Mouse (Mus musculus): ENCODE results near the gene Insc. TPM values are rescaled to one million over a fixed set of nuclear protein-coding genes. Genes with fewer than 3 reads are reported as not detected.

Insc gene
- polyA plus RNA-seq, 1 experiment from 2014 or later, result 13.7 TPM

DNA sequence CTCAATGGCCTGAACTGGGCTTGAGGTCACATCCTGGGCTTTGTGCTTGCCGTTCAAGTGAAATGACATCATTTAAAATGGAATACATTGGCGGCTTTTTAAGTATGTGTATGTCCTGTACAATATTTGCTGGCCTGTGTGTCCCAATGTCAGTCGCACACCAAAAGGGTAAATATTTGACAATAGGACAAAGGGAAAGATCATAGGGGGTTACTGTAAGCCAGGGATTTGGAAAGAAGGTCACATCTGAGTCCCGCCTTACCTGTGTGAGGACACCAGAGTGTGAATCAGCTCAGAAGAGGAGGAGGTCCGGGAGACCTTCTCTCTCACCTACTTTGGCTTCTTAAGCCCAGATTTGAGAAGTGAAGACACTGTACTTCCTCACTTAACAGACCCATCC lies 25.0 kb downstream of the Insc start:
- Histone ChIP-seq H3K4me3 (no peak overlapping the region), H3K9ac (no peak overlapping the region), H3K9me3 (no peaks in the 10 kb centered on the region), H3K27me3 (replicated peaks) (no peaks in the 10 kb centered on the region), H3K36me3 (no peaks in the 10 kb centered on the region), H3K4me1 (no peaks in the 10 kb centered on the region; the same call in 1 of the 2 replicates), H3K4me2 (replicated peaks) (no peak overlapping the region), H3K27ac (no peak overlapping the region)
- whole genome bisulfite sequencing, result 91% methylated on average over 5 of the region's 5 CpGs
- ATAC-seq (ENCODE audit: low FRiP score, low read depth), result no peak

DNA sequence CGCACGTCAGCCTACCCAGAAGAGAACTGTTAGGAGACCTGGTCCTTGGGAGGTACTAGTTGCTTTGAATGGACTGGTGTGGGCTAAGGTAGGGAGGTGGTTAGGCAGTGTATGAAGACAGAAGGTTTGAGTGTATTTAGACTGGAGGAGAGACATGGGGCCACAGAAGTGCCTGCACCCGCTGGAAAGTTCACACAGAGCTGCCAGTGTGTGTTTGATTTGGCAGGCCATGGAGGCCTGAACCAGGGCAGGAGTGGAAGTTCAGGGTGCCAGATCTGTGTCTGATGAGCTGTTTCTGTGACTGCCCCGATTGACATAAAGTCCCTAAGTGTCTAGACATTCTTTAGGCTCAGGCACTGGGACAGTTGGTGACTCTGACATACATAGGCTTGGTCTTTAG lies 25.5 kb downstream of the Insc start:
- 89% methylated on average over 4 of the region's 4 CpGs for WGBS
- H3K4me1 ChIP-seq, result no peaks in the 10 kb centered on the region; the same call in 1 of the 2 replicates
- no peak overlapping the region for H3K4me3 ChIP-seq
- H3K27ac ChIP-seq, result no peak overlapping the region
- H3K4me2 ChIP-seq (replicated peaks), result no peak overlapping the region
- no peaks in the 10 kb centered on the region for H3K9me3 ChIP-seq
- H3K36me3 ChIP-seq, result no peaks in the 10 kb centered on the region
- no peak for ATAC-seq (ENCODE audit: low FRiP score, low read depth)
- H3K27me3 ChIP-seq (replicated peaks), result no peaks in the 10 kb centered on the region
- no peak overlapping the region for H3K9ac ChIP-seq

- H3K9me3 ChIP-seq, result no peaks in the 10 kb centered on the region
- ATAC-seq (ENCODE audit: low FRiP score, low read depth), result no peak
- no peak overlapping the region for H3K27ac ChIP-seq
- H3K36me3 ChIP-seq, result no peaks in the 10 kb centered on the region
- no peak overlapping the region for H3K4me2 ChIP-seq (replicated peaks)
- WGBS, result 94% methylated on average over 3 of the region's 3 CpGs
- H3K4me1 ChIP-seq, result no peaks in the 10 kb centered on the region
- no peak overlapping the region for H3K4me3 ChIP-seq
- H3K27me3 ChIP-seq (replicated peaks), result no peaks in the 10 kb centered on the region
- no peak overlapping the region for H3K9ac ChIP-seq
These were observed 27.1 kb downstream of the Insc start for GRCm38 (mm10) chr7:114770586-114770985.

- Histone ChIP-seq H3K4me3 (no peak overlapping the region), H3K4me1 (no peaks in the 10 kb centered on the region), H3K4me2 (replicated peaks) (no peak overlapping the region), H3K27ac (no peak overlapping the region), H3K9ac (no peak overlapping the region), H3K27me3 (replicated peaks) (no peaks in the 10 kb centered on the region), H3K36me3 (no peaks in the 10 kb centered on the region), H3K9me3 (no peaks in the 10 kb centered on the region)
- ATAC-seq (ENCODE audit: low FRiP score, low read depth), result no peak
- 80% methylated on average over 7 of the region's 7 CpGs for WGBS
These were observed 28.3 kb downstream of the Insc start for GRCm38 (mm10) chr7:114771801-114772200.

DNA sequence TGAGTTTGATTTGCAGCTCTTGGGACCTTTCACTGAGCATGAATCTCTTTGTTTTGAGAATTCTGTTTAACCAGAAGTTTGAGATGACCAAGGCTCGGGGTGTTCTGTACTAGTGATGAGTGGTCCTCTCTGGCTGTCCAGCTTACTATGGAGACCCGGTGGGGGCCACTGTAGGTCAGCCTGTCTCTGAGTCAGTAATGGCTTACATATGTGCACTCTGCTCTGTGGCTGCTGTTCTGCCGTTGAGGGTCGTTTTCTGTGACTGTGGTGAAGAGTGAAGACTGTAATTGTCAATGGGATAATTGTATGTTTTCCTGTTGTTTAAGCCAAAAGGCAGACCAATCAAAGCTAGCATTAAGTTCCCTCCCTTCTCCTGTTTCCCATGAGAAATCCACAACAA lies 30.3 kb downstream of the Insc start:
- Histone ChIP-seq H3K4me3 (no peak overlapping the region), H3K4me2 (replicated peaks) (no peak overlapping the region), H3K36me3 (no peaks in the 10 kb centered on the region), H3K4me1 (no peaks in the 10 kb centered on the region), H3K9ac (no peak overlapping the region), H3K27ac (no peak overlapping the region), H3K9me3 (no peaks in the 10 kb centered on the region), H3K27me3 (replicated peaks) (no peaks in the 10 kb centered on the region)
- 54% methylated on average over 4 of the region's 4 CpGs for WGBS
- no peak for ATAC-seq (ENCODE audit: low FRiP score, low read depth)

- H3K4me2 ChIP-seq (replicated peaks), result no peak overlapping the region
- no peak for ATAC-seq (ENCODE audit: low FRiP score, low read depth)
- no peaks in the 10 kb centered on the region for H3K36me3 ChIP-seq
- no peaks in the 10 kb centered on the region for H3K4me1 ChIP-seq
- no peaks in the 10 kb centered on the region for H3K27me3 ChIP-seq (replicated peaks)
- no peak overlapping the region for H3K4me3 ChIP-seq
- H3K27ac ChIP-seq, result no peak overlapping the region
- WGBS, result 89% methylated on average over 2 of the region's 2 CpGs
- no peak overlapping the region for H3K9ac ChIP-seq
- H3K9me3 ChIP-seq, result no peaks in the 10 kb centered on the region
These were observed 32.4 kb downstream of the Insc start for GRCm38 (mm10) chr7:114775856-114776255.

DNA sequence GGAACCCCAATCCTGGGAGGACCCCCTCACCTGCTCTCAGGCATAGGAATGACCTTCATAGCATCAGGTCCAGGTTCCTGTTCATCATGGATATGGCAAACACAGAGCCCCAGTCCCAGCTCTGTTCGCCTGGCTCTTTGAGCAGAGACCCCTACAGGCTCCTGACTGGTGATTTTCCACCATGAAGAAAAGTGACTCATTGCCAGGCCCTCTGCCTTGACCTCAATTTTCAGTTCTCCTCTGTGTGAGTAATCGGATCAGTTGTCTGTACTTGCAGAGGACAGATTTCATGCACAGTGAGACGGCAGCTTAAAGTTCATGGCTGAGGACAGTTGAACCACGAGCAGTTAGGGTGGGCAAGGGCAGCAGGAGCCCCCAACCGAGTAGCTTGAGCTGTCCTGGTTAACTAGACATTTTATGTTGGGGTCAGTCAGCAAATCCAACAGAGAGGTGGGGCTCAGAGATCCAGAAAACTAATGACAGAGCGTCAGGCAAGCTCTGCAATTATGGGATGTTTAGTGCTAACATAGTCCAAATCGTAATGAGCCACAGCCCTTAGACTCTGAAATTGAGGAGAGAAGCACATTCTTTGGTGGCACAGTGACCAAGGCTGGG lies 34.8 kb downstream of the Insc start:
- H3K4me3 ChIP-seq, result no peak overlapping the region
- H3K36me3 ChIP-seq, result no peaks in the 10 kb centered on the region
- 88% methylated on average over 7 of the region's 7 CpGs for WGBS
- H3K4me2 ChIP-seq (replicated peaks), result no peak overlapping the region
- H3K4me1 ChIP-seq, result no peaks in the 10 kb centered on the region
- no peaks in the 10 kb centered on the region for H3K27me3 ChIP-seq (replicated peaks)
- H3K9ac ChIP-seq, result no peak overlapping the region
- H3K27ac ChIP-seq, result no peak overlapping the region
- ATAC-seq (ENCODE audit: low FRiP score, low read depth), result no peak
- H3K9me3 ChIP-seq, result no peaks in the 10 kb centered on the region

DNA sequence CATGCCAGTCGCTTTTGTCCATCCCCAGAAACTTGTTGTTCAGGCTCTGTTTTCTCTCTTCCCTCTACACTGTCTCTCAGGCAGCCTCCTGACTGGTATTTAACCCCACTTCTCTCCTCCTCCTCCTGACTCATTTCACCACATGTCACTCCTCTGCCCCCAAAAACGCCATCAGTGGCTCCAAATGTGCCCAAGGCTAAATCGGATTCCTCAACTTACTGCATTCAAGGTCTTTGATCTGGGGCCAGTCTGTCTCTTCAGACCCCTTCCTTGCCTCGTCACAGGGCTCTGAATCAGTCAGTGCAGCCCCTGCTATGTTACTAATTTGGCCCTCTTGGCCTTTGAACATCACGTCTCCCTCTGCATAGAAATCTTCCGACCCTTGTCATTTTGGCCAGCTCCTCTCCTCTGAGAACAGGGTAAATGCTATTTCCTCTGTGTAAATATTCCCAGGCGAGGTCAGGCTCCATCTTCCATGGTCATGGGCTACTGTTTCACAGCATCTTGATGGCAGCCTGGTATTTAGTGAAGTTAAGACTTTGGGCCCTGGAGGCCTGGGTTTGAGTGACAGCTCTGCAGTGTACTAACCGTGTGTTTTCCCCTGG lies 35.7 kb downstream of the Insc start:
- H3K27me3 ChIP-seq (replicated peaks), result no peaks in the 10 kb centered on the region
- H3K4me2 ChIP-seq (replicated peaks), result no peak overlapping the region
- ATAC-seq (ENCODE audit: low FRiP score, low read depth), result no peak
- H3K4me3 ChIP-seq, result no peak overlapping the region
- no peak overlapping the region for H3K9ac ChIP-seq
- H3K27ac ChIP-seq, result no peak overlapping the region
- 66% methylated on average over 8 of the region's 8 CpGs for WGBS
- no peaks in the 10 kb centered on the region for H3K4me1 ChIP-seq
- H3K36me3 ChIP-seq, result no peaks in the 10 kb centered on the region
- no peaks in the 10 kb centered on the region for H3K9me3 ChIP-seq

GRCm38 (mm10) chr7:114783291-114783690 lies 39.8 kb downstream of the Insc start:
- Histone ChIP-seq H3K27me3 (replicated peaks) (no peaks in the 10 kb centered on the region), H3K9me3 (no peaks in the 10 kb centered on the region), H3K4me1 (no peaks in the 10 kb centered on the region), H3K27ac (no peak overlapping the region), H3K36me3 (no peaks in the 10 kb centered on the region), H3K9ac (no peak overlapping the region), H3K4me3 (no peak overlapping the region), H3K4me2 (replicated peaks) (no peak overlapping the region)
- ATAC-seq (ENCODE audit: low FRiP score, low read depth), result no peak
- 77% methylated on average over 3 of the region's 3 CpGs for WGBS

- no peaks in the 10 kb centered on the region for H3K27me3 ChIP-seq (replicated peaks)
- no peak overlapping the region for H3K9ac ChIP-seq
- no peaks in the 10 kb centered on the region for H3K9me3 ChIP-seq
- no peaks in the 10 kb centered on the region for H3K4me1 ChIP-seq
- H3K4me3 ChIP-seq, result no peak overlapping the region
- no peak for ATAC-seq (ENCODE audit: low FRiP score, low read depth)
- 92% methylated on average over 10 of the region's 10 CpGs for WGBS
- H3K27ac ChIP-seq, result no peak overlapping the region
- no peaks in the 10 kb centered on the region for H3K36me3 ChIP-seq
- no peak overlapping the region for H3K4me2 ChIP-seq (replicated peaks)
These were observed 47.6 kb downstream of the Insc start for GRCm38 (mm10) chr7:114791087-114791486.

DNA sequence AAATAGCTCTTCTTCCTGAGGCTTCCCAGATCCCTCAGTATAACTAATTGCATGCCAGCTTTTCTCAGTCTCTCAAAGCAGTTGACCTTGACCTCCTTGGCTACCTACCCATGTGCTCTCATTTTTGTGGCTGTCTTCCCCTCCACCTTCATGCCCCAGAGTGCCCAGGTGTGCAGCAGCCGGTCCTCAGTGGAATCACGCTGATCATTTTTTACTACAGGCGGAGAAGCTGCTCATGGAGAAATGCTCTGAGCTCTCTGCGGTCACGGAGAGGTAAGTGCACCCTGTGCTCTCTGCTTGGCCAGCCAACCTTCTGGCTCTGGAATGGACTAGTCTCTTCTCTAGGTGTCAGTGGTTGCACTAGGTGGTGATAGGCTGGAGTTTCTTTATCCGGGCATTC lies 48.5 kb downstream of the Insc start:
- no peak overlapping the region for H3K4me2 ChIP-seq (replicated peaks)
- H3K4me3 ChIP-seq, result no peak overlapping the region
- H3K27me3 ChIP-seq (replicated peaks), result no peaks in the 10 kb centered on the region
- H3K9ac ChIP-seq, result no peak overlapping the region
- H3K36me3 ChIP-seq, result no peaks in the 10 kb centered on the region
- 89% methylated on average over 6 of the region's 6 CpGs for WGBS
- H3K4me1 ChIP-seq, result no peaks in the 10 kb centered on the region
- no peak overlapping the region for H3K27ac ChIP-seq
- ATAC-seq (ENCODE audit: low FRiP score, low read depth), result no peak
- no peaks in the 10 kb centered on the region for H3K9me3 ChIP-seq

DNA sequence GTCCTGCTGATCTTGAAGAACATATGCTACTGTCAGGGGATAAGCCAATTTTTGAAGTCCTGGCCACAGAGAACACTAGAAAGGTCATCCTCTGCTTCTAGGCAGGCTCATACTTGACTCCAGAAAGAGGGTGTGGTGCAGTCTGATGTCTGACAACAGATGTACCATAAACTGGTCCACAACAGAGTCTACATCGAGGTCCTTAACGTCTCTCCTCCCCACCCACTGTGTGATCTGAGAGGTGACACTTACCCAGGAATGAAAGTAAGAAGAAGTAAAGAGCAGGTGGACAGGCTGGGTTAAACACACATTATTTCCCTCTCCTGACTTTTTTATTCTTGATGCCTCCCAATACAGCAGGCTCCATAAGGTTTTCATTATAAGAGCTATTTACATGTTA lies 50.9 kb downstream of the Insc start:
- H3K4me1 ChIP-seq, result no peaks in the 10 kb centered on the region
- H3K4me3 ChIP-seq, result no peak overlapping the region
- no peaks in the 10 kb centered on the region for H3K36me3 ChIP-seq
- H3K9me3 ChIP-seq, result no peaks in the 10 kb centered on the region
- no peak overlapping the region for H3K4me2 ChIP-seq (replicated peaks)
- H3K9ac ChIP-seq, result no peak overlapping the region
- H3K27me3 ChIP-seq (replicated peaks), result no peaks in the 10 kb centered on the region
- no peak overlapping the region for H3K27ac ChIP-seq
- WGBS, result 85% methylated on average over 2 of the region's 2 CpGs
- no peak for ATAC-seq (ENCODE audit: low FRiP score, low read depth)

DNA sequence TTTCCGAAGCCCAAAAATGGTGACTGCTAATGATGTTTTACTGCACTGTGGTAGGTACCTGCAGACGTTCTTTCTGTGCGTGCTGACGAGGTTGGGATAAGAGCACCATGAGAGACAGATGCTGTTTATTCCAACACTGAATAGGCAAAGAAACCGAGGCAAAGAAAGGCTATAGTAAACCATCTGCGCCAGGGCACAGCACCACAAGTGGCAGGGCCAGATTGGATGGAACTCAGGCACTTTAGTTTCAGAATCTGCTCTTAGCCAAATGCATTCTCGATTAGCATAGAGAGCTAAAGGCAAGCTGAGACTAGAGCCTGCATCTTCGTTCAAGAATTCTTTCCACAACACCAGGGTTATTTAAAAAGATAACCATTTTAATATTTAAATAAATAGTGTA lies 59.1 kb downstream of the Insc start:
- no peak overlapping the region for H3K4me3 ChIP-seq
- H3K27ac ChIP-seq, result no peak overlapping the region
- no peaks in the 10 kb centered on the region for H3K4me1 ChIP-seq
- ATAC-seq (ENCODE audit: low FRiP score, low read depth), result no peak
- WGBS, result 88% methylated on average over 8 of the region's 8 CpGs
- no peak overlapping the region for H3K4me2 ChIP-seq (replicated peaks)
- no peaks in the 10 kb centered on the region for H3K9me3 ChIP-seq
- H3K27me3 ChIP-seq (replicated peaks), result no peaks in the 10 kb centered on the region
- no peak overlapping the region for H3K9ac ChIP-seq
- no peaks in the 10 kb centered on the region for H3K36me3 ChIP-seq

All from neural tube, embryonic 12.5 days (tissue).